Mouse (Mus musculus): Measurements from ENCODE around the gene Vps9d1. TPM values are rescaled to one million over a fixed set of nuclear protein-coding genes. Genes with fewer than 3 reads are reported as not detected.

Vps9d1 gene
- 11.8 and 13.8 TPM in 2 replicates for polyA plus RNA-seq (2015; fragmentation: Nextera tagmentation; extraction: Ambion mirVana)

DNA sequence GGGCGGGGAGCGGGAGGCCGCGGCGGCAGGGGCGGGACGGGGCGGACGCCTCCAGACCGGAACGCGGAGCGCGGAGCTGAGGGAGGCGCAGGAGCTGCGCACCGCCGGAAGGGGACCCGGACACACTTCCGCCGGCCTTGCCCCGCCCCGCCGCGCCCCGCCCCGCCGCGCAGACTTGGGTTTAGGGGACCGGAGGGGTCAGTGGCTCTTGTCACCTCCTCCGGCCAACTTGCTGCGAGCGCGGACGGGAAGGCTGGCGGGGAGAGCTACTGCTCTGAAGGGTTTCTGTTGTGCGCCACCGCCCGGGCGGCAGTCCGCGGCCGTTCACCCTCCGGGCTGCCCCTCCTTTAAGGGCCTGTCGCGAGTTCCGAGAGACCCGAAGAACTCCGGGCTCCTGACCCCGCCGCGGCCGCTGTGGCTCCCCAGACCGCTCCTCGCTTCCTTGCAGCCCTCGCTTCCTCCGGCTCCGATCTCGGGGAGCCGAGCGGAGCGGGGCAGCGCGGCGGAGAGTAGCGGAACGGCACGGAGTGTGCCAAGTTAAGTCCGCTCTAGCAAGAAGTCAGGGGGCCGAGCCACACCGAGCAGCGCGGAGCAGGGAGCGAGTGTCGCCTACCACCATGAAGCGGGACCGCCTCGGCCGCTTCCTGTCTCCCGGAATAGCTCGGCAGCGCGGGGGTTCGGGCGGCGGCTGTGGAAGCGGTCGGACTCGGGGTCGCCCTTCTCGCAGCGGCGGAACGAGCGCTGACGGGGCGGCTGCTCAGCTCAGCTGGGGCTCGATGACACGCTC, at the start of gene Vps9d1, which contains the start of gene Zfp276:
TSS of gene Vps9d1 (minus strand) at position 250 of the 787 bp plus-strand sequence.
TSS of gene Zfp276 (plus strand) at position 97 of the 787 bp plus-strand sequence.

DNA sequence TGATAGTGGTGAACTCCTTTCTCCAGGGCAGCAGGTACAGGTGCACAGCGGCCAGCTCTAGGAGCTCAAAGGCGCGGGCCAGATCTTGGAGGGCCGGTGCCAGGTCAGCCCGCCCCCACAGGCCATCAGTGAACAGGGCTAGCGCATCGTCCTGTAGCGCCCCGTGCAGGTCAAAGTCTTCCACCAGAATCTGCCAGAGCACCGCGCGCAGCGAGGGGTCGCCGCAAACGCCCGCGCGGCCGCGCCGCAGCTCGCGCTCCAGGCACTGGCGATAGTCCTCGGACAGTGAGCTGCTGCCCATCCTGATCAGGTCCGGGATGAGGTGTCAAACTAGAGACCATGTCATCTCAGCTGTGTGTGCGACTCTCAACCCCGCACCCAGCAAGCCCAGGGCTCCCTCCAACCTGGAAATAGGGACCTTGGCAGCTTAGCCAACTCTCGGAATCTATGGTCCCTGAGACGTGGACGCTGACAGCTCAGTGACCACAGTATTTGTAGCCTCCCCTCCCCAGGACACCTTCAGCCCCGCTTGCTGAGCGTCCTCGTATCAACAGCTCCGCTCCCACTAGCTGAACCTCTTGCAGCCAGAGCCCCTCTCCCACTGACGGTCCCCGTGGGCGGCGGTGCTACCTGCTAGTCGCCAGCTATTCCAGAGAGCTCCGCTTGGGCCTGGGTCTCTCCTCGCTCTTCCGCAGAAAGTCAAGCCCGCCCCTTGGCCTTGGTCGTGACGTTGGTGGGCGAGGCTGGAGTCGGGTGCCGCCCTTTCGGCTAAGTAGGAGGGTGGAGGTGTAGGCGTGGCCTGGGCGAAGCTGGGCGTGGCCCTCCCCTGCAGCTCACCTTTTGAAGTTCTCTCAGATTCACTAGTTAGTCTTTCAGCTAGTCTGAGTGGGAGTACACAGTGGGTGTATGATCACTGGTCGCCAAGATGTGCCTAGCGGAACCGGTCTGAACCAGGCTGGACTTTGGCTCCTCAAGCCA, 18.3 kb downstream of the Vps9d1 start, which contains the start of gene Spata2l:
TSS of gene Spata2l (minus strand) at position 714 of the 978 bp plus-strand sequence.

DNA sequence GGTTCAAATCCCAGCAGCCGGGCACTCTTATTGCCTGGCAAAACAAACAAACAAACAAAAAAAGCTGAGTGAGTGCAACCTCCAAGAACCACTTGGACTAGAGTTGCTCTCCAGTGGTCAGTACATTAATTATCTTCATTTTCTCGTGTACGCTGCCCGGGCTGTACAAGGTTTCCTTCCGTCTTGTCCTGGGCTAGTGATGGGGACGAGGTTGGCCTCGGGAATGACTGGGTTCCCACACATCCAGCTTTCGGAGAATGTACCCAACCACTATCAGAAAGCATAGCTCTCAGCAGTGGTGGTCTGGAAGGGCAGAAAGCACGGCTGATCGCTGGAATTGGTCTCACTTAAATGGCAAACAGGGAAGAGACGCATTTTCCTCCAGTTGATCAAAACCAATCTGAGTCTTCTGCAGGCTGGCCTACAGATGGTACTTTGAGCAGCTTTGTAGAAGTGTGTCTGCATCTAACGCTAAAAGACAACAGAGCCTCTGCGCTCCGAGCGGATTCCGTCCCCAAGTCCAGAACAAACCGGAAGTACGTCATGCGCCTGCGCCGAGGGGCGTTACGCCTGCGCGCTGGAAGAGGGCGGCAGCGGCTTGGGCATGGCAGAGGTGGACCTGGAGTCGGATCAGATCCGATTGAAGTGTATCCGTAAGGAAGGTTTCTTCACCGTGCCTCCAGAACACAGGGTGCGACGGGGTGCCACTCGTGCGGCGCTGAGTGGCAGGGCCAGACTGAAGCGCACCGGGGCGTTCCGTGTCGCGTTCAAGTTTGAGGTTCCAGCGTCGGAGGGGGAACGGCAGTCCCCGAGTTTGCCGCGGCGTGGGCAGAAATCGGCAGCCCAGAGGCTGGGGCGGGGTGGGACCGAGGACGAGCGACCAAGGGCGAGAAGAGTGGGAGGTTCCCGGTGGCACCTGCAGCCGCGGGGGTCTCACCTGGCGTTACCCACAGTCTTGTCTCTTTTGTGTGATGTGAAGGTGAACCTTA, 29.6 kb downstream of the Vps9d1 start, which contains the start of gene Cdk10:
TSS of gene Cdk10 (plus strand) at position 565 of the 989 bp plus-strand sequence.

DNA sequence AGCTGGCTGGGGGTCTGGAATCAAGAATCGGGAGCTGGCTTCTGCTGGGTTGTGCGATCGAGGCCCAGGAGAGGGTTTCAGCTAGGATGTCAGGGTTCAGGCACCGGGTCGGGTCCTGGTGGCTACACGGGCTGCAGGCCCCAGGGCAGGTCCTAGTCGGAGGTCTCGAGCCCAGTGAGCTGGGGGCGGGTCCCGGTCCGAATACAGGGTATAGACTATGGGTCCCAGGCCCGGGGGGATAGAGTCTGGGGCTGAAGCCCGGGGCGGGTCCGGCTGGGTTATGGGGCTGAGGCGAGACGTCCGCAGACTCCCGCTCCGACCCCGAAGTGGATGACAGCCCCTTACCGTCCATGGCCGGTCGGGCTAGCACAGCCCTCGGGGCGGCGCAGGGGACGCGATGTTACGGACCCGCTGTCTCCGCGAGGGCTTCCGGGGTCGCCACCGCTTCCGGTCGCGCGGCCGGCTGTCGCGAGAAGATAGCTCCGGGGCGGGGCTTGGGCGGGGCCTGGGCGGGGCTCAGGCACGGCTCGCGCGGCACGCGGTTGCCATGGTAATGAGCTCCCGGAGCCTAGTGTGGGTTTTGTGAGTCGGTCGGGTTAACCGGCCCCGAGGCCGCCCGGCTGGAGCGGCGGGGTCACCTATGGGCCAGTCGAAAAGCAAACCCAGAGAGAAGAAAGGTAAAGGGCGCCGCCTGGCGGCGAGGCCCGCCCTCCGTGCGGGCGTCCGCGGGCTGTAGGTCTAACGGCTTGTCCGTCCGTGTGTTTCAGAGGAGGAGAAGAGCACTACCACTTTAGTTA, 41.6 kb downstream of the Vps9d1 start, which contains the start of the genes Chmp1a and Spata33:
TSS of gene Chmp1a (minus strand) at position 443 of the 797 bp plus-strand sequence.
TSS of gene Spata33 (plus strand) at position 512 of the 797 bp plus-strand sequence.

Other genes with a start within 250 kb of the Vps9d1 start
- gene Ankrd11, start 212.1 kb downstream of the Vps9d1 start, polyA plus RNA-seq (2015; fragmentation: Nextera tagmentation; extraction: Ambion mirVana) = 32.8 and 35.7 TPM in 2 replicates
- 44.5 and 46.9 TPM in 2 replicates for gene Spg7, start 191.4 kb downstream of the Vps9d1 start, polyA plus RNA-seq (2015; fragmentation: Nextera tagmentation; extraction: Ambion mirVana)
- gene Rpl13, start 152.0 kb downstream of the Vps9d1 start, polyA plus RNA-seq (2015; fragmentation: Nextera tagmentation; extraction: Ambion mirVana) = 1,136 and 1,218 TPM in 2 replicates
- gene Cpne7, start 137.0 kb downstream of the Vps9d1 start, polyA plus RNA-seq (2015; fragmentation: Nextera tagmentation; extraction: Ambion mirVana) = 0.89 and 1.0 TPM in 2 replicates
- 13.2 and 13.3 TPM in 2 replicates for gene Sult5a1, start 96.0 kb downstream of the Vps9d1 start, polyA plus RNA-seq (2015; fragmentation: Nextera tagmentation; extraction: Ambion mirVana)
- 14.2 and 14.8 TPM in 2 replicates for gene Dpep1, start 68.1 kb downstream of the Vps9d1 start, polyA plus RNA-seq (2015; fragmentation: Nextera tagmentation; extraction: Ambion mirVana)
- gene Chmp1a, start 41.6 kb downstream of the Vps9d1 start, polyA plus RNA-seq (2015; fragmentation: Nextera tagmentation; extraction: Ambion mirVana) = 76.6 and 84.8 TPM in 2 replicates
- gene Spata33, start 41.5 kb downstream of the Vps9d1 start, polyA plus RNA-seq (2015; fragmentation: Nextera tagmentation; extraction: Ambion mirVana) = 1.2 and 1.4 TPM in 2 replicates
- gene Cdk10, start 29.5 kb downstream of the Vps9d1 start, polyA plus RNA-seq (2015; fragmentation: Nextera tagmentation; extraction: Ambion mirVana) = 11.7 and 13.6 TPM in 2 replicates
- 1.3 and 1.6 TPM in 2 replicates for gene Spata2l, start 18.1 kb downstream of the Vps9d1 start, polyA plus RNA-seq (2015; fragmentation: Nextera tagmentation; extraction: Ambion mirVana)
- 8.6 and 9.3 TPM in 2 replicates for gene Zfp276, start 153 bp downstream of the Vps9d1 start, polyA plus RNA-seq (2015; fragmentation: Nextera tagmentation; extraction: Ambion mirVana)
- 3.5 and 4.5 TPM in 2 replicates for gene Fanca, start 64.2 kb upstream of the Vps9d1 start, polyA plus RNA-seq (2015; fragmentation: Nextera tagmentation; extraction: Ambion mirVana)
- 0.43 and 0.45 TPM in 2 replicates for gene Spire2, start 78.4 kb upstream of the Vps9d1 start, polyA plus RNA-seq (2015; fragmentation: Nextera tagmentation; extraction: Ambion mirVana)
- gene Tcf25, start 119.4 kb upstream of the Vps9d1 start, polyA plus RNA-seq (2015; fragmentation: Nextera tagmentation; extraction: Ambion mirVana) = 124 and 137 TPM in 2 replicates
- not detected in 2 replicates for gene Mc1r, start 152.8 kb upstream of the Vps9d1 start, polyA plus RNA-seq (2015; fragmentation: Nextera tagmentation; extraction: Ambion mirVana)
- 0.19 and 0.33 TPM in 2 replicates for gene Tubb3, start 157.1 kb upstream of the Vps9d1 start, polyA plus RNA-seq (2015; fragmentation: Nextera tagmentation; extraction: Ambion mirVana)
- 15.8 and 18.1 TPM in 2 replicates for gene Def8, start 169.2 kb upstream of the Vps9d1 start, polyA plus RNA-seq (2015; fragmentation: Nextera tagmentation; extraction: Ambion mirVana)
- 26.0 and 29.9 TPM in 2 replicates for gene Afg3l1, start 223.6 kb upstream of the Vps9d1 start, polyA plus RNA-seq (2015; fragmentation: Nextera tagmentation; extraction: Ambion mirVana)

Data from skeletal muscle tissue, postnatal 0 days (tissue).